Mouse (Mus musculus): ENCODE measurements around the gene B3gnt6.

Gene B3gnt6

DNA sequence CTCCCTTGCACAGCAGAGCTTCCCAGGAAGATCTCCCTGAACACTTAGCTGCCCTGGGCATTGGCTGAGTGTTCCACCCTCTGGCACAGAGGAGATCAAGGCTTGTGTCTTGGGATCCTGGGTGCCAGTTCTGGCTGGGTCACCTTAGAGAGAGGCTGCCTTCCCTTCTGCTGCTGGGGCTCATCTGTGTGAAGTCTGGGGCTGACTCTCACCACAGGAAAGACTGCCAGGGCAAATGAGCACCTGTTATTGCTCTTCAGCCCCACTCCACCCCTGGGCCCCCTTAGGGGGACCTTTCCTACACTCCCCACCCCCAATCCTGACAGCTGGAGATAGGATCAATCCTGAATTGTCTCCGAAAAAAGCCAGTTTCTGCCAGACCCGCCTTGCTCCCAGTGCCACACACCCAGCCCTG lies 22.2 kb downstream of the B3gnt6 start:
- no peak for DNase-seq (ENCODE audit: low spot score in 2 of 2)

DNA sequence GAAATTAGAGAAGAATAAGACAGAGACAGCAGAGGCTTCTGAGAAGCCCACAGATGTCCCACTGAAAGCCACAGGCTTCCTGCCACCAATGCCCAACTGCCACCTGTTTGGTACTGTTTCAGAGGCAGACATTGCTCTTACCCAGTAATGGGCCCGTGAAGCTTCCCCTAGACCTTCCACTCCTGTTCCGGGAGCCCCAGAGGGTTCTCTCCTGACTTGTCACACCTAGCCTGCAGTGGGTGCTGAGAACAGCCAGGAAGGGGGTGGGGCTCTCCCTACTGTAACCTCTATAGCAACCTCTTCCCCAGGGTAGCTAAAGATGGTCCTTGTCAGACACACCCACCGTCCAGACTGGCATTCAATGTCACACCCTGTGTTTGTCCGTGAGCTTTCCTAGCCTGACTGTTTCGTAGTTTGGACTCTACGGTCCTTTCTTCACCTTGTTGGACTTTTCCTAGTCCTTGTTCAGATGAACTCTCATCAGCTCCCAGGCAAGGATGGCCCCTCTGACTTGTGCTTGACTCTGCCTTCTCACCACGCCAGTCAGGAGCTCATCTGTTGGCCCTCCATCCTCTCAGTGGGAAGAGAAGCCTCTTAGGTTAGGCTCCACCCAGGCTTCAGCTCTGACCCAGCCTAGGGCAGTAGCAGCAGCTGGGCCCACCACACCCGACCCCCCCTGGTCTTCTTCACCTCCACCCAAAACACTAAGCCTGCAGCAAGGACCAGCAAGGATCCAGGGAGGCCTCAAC lies 22.8 kb downstream of the B3gnt6 start:
- no peak for DNase-seq (ENCODE audit: low spot score in 2 of 2)

DNA sequence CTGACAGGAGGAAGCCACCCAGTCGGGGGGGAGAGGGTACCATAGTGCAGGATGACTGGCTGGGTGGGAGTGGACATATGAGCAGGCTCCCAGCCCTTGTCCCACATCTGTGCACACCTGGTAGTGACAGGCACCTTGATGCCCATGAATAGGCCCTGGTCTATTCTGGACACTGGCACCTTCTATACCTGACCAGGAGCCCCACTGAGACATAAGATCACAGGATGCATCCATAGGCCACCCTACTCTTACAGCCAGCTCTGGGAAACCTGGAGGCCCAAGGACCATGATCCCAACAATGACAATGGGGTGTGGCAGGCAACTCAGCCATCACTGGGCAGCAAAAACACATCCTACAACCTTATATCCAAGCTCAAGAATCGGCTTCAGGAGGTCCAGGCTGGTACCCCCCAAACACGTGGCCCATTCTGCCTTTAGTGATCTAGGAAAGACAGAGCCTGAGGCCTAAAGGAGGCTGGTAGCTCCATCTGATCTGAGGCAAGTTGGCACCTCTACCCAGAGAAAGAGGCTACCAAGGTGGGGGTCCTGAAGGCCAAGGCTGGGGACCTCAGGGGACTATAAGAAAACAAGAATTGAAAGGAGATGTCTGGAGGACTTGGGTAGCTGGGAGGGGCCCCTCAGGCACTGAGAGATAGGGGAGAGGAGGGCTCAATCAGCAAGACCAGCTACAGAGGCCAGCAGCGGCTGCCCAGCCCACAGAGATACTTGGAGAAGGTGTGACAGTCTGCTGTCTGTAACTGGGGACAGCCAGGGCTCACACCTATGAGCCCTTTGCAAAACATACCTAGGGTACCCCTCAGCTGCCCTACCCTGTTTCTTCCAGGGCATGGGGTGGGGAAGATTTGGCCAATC lies 24.2 kb downstream of the B3gnt6 start:
- no peak for DNase-seq (ENCODE audit: low spot score in 2 of 2)

DNA sequence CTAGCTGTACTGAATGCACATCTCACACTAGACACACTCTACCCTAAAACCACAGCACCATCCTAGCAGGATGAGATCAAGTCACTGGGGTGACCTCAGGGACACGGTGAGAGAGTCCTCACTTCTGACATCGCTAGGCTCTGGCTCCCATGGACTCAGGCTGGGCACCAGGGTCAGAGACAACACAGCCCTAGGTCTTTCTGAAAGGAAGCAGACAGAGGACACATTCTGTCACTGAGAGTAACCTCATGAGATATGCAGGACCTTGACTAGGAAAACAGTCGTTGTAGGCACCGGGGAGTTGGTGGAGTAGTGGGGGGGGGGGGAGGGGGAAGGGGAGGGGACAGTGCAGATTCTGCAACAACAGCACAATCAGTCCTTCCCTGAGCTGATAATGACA lies 25.9 kb downstream of the B3gnt6 start:
- DNase-seq (ENCODE audit: low spot score in 2 of 2): no peak

DNA sequence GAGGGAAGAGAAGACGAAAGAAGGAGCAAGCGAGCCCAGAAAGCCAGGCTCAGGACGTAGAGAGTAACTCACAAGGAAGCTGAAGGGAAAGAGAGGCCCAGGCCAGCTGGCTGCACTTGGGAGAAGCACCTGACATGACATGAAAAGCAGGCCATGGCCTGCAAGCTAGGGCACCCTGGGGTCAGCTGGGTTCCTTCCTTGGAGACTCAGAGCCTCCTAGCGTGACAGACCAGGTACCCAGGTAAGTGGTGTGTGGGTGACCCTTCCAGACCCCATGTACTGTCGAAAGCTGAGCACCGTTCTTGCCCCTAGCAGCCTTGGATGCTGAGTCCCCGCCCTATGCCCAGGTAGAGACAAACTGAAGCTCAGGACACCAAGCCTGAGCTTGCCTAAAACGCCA lies 26.6 kb downstream of the B3gnt6 start:
- DNase-seq (ENCODE audit: low spot score in 2 of 2): no peak

DNA sequence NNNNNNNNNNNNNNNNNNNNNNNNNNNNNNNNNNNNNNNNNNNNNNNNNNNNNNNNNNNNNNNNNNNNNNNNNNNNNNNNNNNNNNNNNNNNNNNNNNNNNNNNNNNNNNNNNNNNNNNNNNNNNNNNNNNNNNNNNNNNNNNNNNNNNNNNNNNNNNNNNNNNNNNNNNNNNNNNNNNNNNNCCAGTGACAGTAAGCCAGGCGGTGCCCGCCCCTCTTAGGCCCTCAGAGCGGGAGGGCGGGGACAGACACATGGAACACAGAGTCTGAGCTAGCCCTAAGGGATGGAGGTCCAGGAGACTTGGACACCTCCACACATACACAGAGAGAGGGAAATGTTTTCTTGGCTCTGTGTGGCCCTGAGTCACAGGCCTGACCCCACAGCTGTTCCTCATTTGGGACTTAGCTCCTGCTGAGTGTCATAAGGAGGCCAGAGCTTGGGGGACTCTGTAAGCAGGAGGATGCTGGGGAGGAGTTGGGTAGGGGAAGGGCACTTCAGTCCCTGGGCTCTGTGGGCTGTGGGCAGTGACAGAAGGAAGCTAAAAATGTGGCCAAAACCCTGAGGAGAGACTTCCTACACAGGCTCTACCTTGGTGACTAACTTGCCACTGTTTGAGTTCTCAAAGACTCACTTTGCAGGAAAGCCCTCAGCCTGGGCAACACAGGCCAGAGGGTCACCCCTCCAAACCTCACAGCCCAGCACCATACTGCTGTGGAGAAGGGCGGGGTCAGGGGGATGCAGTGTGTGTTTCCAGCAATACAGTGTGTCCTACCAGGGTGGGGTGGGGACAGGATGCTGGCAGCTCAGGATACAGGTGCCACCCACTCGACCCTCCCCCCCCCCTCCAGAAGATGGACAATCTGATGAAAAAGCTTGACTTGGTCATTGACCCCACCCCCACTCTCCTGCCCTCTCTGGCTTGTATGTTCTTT lies 27.9 kb downstream of the B3gnt6 start:
- DNase-seq (ENCODE audit: low spot score in 2 of 2): no peak

DNA sequence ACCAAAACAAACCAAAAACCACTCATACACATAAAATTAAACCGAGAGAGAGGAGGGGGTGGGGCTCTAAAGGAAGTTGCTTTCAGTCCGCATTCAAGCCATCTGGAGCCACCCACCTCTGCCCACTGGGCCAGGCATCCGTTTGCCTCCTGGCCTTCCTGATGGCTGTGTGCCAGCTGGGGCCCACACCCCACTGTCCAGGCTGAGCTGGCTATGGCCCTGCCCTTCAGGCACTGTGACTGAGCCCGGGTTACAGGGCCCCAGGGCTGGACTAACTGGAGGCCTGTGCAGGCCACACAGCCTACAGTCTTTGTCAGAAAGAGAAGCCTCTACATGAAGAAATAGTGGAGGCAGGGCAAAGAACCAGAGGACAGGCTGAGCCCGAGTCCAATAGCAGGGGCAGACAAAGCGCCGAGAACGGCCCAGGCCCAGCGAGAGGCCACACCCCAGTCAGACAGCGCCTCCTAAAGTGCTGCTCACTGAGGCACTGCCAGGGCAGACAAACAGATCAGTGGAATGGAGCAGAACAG lies 34.2 kb downstream of the B3gnt6 start:
- peak; percentile 32 to 38 for DNase-seq (ENCODE audit: low spot score in 2 of 2)

DNA sequence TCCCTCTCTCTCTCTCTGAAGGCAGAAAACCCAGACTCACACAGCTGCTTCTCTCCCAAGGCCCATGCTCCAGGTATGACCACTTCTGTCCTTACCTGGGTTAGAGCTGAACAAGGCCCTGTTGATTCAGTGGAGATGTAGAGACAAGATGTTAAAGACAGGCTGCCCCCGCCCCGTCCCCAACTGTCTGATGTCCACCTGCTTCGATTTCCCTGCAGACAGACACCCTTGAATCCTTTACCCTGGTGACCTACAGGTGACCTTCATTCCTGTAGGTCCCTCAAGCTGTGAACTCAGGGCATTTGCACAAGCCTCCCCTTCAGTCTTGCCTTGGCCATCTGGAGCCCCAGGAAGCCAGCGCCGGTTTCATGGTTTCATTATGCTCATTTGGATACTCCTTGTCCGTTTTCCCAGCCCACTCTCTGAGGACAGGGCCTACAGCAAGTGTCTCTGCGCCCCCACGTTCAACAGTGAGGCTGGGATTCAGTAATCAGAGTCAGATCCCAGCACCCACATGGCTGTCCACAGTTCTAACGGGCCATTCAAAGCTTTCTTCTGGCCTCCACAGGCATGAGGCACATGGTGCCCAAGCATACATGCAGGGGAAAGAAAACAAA lies 34.8 kb downstream of the B3gnt6 start:
- no peak for DNase-seq (ENCODE audit: low spot score in 2 of 2)

DNA sequence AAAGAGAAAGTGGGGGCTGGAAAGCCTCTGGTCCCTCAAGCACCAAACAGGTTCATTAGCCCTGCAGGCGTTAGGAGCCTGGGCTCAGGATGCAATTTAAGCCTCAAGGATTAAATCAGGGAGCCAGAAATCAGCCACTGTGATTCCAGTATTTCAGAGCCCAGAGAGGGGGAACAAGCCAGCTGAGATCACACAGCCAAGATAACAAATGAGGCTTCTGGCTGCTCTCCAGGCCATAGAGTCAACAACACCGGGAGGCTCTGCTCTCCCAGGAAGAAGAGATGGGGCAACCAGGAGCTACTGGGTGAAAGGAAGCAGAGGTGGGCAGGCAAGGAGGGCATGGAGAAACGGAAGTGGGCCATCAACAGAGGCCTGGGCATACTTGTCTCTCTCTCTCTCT lies 35.6 kb downstream of the B3gnt6 start:
- DNase-seq (ENCODE audit: low spot score in 2 of 2): no peak

DNA sequence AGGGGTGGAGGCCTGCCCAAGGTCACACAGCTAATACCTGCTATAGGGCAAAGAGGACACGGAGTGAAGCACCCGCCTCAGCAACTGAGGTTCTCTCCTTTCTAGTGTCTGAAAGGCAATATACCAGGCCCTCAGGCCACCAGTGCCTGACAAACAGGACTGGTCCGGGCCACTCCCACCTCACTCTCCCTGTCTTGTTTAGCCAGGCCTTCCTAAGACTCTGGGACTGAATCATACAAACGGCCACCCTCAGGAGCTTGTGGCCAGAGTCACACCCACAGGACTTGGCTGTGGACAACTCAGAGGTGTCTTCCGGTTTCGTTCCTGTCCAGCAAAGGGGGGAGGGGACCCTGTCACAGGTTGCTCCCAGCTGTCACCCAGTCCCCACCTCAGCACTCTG lies 37.0 kb downstream of the B3gnt6 start:
- DNase-seq (ENCODE audit: low spot score in 2 of 2): no peak

DNA sequence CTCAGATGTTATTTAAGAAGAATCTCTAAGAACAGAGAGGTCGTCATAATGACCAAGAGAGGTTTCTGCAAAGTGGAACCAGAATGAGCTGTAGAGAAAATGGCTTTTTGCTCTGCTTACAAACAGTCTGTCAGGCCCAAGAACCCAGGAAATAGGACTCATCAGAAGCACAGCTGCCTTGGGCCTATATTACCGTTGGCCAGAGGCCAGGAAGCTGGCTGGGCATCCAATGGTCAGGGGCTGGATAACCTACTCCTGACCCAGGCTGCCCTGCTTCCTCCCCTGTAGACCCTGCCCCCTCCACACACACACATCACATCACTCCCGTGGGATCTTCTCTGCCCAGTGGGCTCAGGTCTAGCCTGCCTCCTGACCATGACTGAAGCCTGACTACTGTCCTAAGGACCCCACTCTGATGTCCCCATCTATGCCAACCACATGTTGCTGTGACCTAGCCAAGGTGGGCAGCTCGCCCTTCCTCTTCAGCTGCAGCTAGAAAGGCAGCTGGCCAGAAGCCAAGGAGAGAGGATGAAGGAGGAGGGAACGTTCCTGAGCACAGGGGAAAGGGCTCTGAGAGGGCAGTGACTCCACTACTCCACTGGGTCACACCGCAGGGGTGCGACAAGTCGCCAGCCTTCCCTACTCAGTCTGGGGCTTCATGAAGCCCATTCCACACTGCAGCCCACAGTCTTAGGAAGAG lies 39.1 kb downstream of the B3gnt6 start:
- no peak for DNase-seq (ENCODE audit: low spot score in 2 of 2)

DNA sequence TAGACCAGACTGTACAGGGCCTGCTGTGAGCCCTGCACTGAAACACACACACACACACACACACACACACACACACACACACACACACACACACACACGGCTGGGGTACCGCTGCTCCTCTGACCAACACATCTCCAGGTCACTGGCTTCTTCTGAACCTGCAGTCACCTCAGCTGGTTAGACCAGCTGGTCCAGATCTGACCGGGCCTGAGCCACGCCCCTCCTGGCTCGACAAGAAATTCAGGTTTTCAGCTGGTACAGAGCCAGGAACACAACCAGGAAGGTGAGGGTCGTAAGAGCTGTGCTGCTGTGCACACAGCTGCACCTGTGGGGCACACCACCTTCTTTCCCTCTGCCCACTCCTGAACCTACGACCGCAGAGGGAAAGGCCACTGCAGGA lies 40.8 kb downstream of the B3gnt6 start:
- no peak for DNase-seq (ENCODE audit: low spot score in 2 of 2)

DNA sequence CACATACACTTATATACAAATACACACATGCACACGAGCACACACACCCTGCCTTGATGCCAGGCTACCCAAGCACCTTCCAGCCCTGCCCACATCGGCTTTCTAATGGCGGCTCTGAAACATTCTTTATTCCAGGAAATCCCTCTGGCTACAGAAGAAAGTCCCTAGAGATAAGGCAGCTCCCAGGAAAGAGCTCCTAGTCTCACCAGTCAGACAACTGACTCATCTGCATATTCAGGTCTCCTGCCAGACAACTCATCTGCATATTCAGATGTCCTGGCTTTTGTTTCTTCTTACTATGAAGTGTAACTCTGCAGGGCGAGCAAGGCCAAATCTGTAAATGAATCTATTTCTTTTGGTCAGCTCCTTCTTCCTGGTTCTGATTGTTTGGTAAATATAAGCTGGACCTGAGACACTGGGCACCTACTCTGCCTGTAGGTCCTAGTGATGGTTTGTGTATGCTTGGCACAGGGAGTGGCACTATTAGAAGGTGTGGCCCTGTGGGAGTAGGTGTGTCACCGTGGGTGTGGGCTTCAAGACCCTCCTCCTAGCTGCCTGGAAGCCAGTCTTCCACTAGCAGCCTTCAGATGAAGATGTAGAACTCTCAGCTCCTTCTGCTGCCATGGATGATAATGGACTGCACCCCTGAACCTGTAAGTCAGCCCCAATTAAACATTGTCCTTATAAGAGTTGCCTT lies 41.5 kb downstream of the B3gnt6 start:
- DNase-seq (ENCODE audit: low spot score in 2 of 2): no peak

DNA sequence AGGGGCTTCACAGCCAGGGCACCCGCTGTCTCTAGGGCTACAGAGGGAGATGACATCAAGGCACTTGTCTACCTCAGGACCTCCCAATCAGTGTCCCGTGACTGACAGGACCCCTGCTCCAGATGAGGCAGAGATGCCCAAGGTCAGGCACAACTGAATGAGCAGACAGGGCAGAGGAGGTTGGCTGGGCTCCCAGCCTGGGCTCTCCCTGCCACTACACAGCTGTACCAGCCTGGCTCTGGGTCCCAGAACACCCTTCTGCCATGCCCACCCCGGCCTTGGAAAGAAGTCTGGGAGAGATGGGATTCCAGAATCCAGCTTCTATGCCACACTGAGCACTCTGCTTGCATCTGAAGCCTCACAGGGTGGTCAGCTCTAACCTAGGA lies 43.0 kb downstream of the B3gnt6 start:
- no peak for DNase-seq (ENCODE audit: low spot score in 2 of 2)

DNA sequence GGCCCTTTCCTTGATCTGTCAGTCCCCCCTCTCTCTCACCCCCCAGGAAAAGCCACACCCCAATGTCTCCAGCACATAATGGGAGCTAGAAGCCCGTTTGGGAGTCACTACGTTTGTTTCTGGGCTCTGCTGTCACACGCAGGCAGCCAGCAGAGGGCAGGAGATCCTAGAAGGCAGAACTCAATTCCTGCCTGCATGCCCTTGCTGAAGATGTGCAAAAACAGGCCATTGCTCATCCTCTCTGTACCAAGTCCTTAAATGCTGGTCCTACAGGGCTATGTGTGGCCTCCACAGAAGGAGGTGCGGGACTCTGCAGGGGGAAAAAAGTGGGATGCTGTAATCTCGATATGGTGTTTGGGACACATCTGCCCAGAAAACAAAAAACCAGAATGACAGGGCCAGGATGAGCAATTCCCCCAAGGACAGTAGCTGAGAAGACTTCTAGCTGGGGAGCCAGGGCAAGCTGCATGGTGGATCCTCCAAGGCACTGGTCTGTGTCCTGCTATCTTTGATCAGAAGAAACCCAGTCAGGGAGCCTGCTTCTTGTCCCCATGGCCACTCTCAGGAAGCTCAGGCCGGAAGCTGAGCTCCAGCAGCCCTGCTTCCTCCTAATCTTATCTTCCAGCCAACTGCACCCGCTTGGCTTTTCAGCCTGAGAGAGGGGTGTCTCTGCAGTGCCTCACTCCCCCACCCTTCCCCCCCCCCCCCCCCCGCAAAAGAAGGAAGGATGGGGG lies 43.6 kb downstream of the B3gnt6 start:
- peak in 1 of 2 experiments; percentile 41 for DNase-seq (ENCODE audit: low spot score in 2 of 2)

DNA sequence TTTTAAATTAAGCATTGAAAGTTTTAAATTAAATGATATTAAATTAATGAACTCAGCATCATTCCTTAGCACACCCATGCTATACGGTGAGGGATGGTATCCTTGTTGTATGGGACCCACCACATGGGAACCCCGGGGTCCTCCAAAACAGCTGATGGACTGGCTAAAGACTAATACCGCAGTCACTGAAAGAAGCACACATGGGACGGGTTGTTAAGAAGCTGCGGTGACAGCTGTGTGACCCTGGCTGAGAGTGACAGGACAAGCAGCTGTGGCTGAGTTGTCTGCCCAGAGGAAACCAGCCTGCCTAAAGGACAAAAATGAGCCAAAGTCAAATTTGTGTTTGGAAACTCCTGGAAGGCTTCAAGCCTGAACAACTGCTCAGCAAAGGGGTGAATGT lies 45.4 kb downstream of the B3gnt6 start:
- no peak for DNase-seq (ENCODE audit: low spot score in 2 of 2)

DNA sequence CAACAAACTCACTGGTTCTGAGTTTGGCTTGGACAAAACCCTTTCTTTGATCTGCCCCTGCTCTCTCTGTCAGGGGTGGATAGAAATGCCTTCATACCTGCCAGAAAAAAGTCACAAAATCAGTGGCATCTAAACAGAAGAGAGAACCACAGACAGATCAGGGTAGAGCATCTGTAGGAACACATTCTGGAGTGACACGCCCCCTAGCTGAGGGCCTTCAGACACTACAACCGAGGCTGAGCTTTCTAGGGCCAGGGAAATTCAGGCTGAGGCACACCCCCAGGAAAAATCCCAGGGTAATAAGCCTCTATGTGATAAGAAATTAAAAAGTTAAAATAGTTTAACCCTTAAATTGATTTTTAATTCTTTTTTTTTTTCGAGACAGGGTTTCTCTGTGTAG lies 45.9 kb downstream of the B3gnt6 start:
- no peak for DNase-seq (ENCODE audit: low spot score in 2 of 2)

DNA sequence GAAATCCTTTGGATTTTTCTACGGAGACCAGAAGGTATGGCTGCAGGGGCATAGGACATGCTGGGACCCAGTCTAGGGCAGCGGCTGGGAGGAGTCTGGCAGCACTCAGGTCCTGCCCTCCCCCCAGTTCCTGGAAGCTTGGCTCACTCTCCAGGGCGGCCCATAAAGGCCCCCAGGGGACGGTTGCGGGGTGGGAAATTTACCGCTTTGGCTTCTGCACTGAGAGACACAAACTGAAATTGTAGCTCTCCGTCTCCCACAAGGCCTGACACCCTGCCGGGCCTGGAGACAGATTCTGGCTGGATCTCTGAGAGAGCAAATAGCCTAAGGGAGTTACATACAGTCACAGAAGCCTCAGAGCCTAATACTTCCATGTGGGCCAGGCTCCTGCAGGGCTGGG lies 46.9 kb downstream of the B3gnt6 start:
- DNase-seq (ENCODE audit: low spot score in 2 of 2): no peak

DNA sequence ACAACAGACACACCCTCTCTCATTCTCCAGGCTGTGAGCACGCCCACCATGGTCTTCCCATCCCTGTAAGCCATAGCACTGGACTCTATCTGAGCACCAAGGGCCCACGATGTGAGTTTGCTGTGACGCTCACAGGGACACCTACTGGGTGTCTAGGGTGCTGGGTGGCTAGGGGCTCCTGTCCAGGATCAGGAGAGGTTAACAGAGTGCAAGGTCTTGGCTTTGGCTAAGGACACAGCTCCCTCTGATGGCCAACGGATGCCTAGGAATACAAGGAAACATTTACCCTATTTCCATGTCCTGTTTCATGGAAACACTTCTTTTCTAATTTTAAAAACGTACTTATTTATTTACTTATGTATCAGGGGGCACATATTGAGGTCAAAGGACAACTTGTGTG lies 48.8 kb downstream of the B3gnt6 start:
- DNase-seq (ENCODE audit: low spot score in 2 of 2): no peak

DNA sequence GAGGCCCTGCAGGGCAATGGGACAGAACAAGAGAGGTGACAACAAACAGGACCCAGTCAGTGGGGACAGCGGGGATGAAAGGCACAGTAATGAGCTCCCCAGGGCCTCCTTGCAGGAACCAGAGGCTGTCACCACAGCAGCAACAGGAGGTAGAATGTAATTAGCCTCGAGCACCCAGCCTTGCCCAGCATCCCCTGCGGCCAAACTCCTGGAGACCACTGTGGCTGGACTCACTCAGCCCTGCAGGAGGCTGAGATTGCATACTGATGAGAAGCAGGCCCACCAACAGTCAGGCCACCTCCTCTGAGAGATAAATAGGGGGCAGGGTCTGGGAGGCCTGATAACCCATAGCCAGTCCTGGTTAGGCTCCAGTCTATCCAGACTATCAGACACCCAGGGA lies 49.5 kb downstream of the B3gnt6 start:
- no peak for DNase-seq (ENCODE audit: low spot score in 2 of 2)
